17 mouse cellular contexts compared by ENCODE assay signal in genomic region chr17:78237954-78238353, GRCm38 (mm10). TPM values are rescaled to one million over a fixed set of nuclear protein-coding genes. Genes with fewer than 3 reads are reported as not detected.
A peak's percentile ranks its signal among the peaks of the same experiment; 100 is the strongest.
DNase-seq lines count a peak whose midpoint lies in the region; ATAC-seq and TF ChIP-seq lines count a peak whose summit lies in the region.
"Had no signal": no experiment of that assay in that cellular context is flagged by ENCODE, and none has a peak within 500 bp of the region (broad histone marks: within the 10 kb centered on the region; RNA-seq: fewer than 3 reads in every experiment).

No protein-coding gene starts in this region.

- peak; percentile 64 for ATAC-seq in midbrain, embryonic 13.5 days
- ATAC-seq in forebrain, embryonic 16.5 days = peak; percentile 84
- ATAC-seq in hindbrain, postnatal 0 days = peak; percentile 84
- ATAC-seq: CD4-positive, CD25-positive, alpha-beta regulatory T cell, adult 4 months had no signal

- H3K4me2 ChIP-seq in midbrain, embryonic 13.5 days (replicated peaks) = no peak overlapping the region
- H3K4me2 ChIP-seq in forebrain, embryonic 16.5 days (ENCODE audit: low read length) = no peak overlapping the region
- no peak overlapping the region for H3K4me2 ChIP-seq in hindbrain, postnatal 0 days (ENCODE audit: low read depth, low read length)
- H3K4me2 ChIP-seq: embryonic facial prominence, embryonic 15.5 days; heart, embryonic 11.5 days; limb, embryonic 13.5 days had no signal

- no peak for DNase-seq in midbrain, embryonic 10.5 days (ENCODE audit: low spot score)
- DNase-seq in hindbrain, postnatal 0 days (ENCODE audit: low spot score) = peak; percentile 48
- DNase-seq in right cerebral cortex, adult 18-20 months = no peak
- no peak for DNase-seq in heart, postnatal 36 days
- DNase-seq in heart, postnatal 10 days = no peak
- DNase-seq: adrenal gland, adult 8-10 months; cerebellum, adult 2 months; gastrocnemius, postnatal 14 days; kidney, adult 8-10 months; lung, postnatal 14 days had no signal

- no peaks in the 10 kb centered on the region for H3K9me3 ChIP-seq in midbrain, embryonic 13.5 days
- H3K9me3 ChIP-seq in midbrain, embryonic 10.5 days (replicated peaks) = no peaks in the 10 kb centered on the region
- no peaks in the 10 kb centered on the region for H3K9me3 ChIP-seq in forebrain, embryonic 16.5 days (ENCODE audit: control insufficient read depth, low read length)
- H3K9me3 ChIP-seq in hindbrain, postnatal 0 days (ENCODE audit: low read length) = no peaks in the 10 kb centered on the region
- H3K9me3 ChIP-seq: embryonic facial prominence, embryonic 15.5 days; limb, embryonic 13.5 days had no signal

- peaks cover 5% of the 10 kb centered on the region; the same call in 1 of the 2 replicates for H3K36me3 ChIP-seq in midbrain, embryonic 13.5 days
- H3K36me3 ChIP-seq in midbrain, embryonic 10.5 days = peaks cover 24% of the 10 kb centered on the region
- H3K36me3 ChIP-seq in forebrain, embryonic 16.5 days (ENCODE audit: control insufficient read depth, insufficient read depth) = no peaks in the 10 kb centered on the region
- H3K36me3 ChIP-seq in hindbrain, postnatal 0 days (ENCODE audit: insufficient read depth, low read length) = no peaks in the 10 kb centered on the region
- H3K36me3 ChIP-seq: embryonic facial prominence, embryonic 15.5 days had no signal

- no peak overlapping the region for H3K4me3 ChIP-seq in midbrain, embryonic 13.5 days (replicated peaks)
- no peak overlapping the region for H3K4me3 ChIP-seq in midbrain, embryonic 10.5 days
- H3K4me3 ChIP-seq in forebrain, embryonic 16.5 days (replicated peaks; ENCODE audit: low read length) = no peak overlapping the region
- no peak overlapping the region for H3K4me3 ChIP-seq in hindbrain, postnatal 0 days (ENCODE audit: low read length)
- H3K4me3 ChIP-seq: embryonic facial prominence, embryonic 15.5 days; left cerebral cortex, adult 2 months; limb, embryonic 13.5 days had no signal

- H3K4me1 ChIP-seq in midbrain, embryonic 13.5 days (replicated peaks) = peaks cover 12% of the 10 kb centered on the region
- H3K4me1 ChIP-seq in midbrain, embryonic 10.5 days = peaks cover 3% of the 10 kb centered on the region; the same call in 1 of the 2 replicates
- peaks cover 7% of the 10 kb centered on the region; the same call in 1 of the 2 replicates for H3K4me1 ChIP-seq in forebrain, embryonic 16.5 days (replicated peaks; ENCODE audit: control insufficient read depth, insufficient read depth, low read length)
- H3K4me1 ChIP-seq in hindbrain, postnatal 0 days (ENCODE audit: insufficient read depth, low read length) = no peaks in the 10 kb centered on the region
- H3K4me1 ChIP-seq: embryonic facial prominence, embryonic 15.5 days had no signal

- WGBS in midbrain, embryonic 13.5 days = 81% methylated on average over 13 of the region's 13 CpGs
- WGBS in midbrain, embryonic 10.5 days = 95% methylated on average over 13 of the region's 13 CpGs
- 60% methylated on average over 13 of the region's 13 CpGs for WGBS in forebrain, embryonic 16.5 days
- WGBS in hindbrain, postnatal 0 days = 61% methylated on average over 13 of the region's 13 CpGs

- no peak overlapping the region for H3K9ac ChIP-seq in midbrain, embryonic 13.5 days (replicated peaks)
- no peak overlapping the region for H3K9ac ChIP-seq in forebrain, embryonic 16.5 days (replicated peaks; ENCODE audit: low read depth, low read length)
- no peak overlapping the region for H3K9ac ChIP-seq in hindbrain, postnatal 0 days (replicated peaks; ENCODE audit: low read length)
- H3K9ac ChIP-seq: embryonic facial prominence, embryonic 15.5 days; limb, embryonic 13.5 days had no signal

- H3K27me3 ChIP-seq in midbrain, embryonic 13.5 days = no peaks in the 10 kb centered on the region
- no peaks in the 10 kb centered on the region for H3K27me3 ChIP-seq in midbrain, embryonic 10.5 days (ENCODE audit: low read depth, poor library complexity, severe bottlenecking)
- no peaks in the 10 kb centered on the region for H3K27me3 ChIP-seq in forebrain, embryonic 16.5 days (replicated peaks; ENCODE audit: control insufficient read depth, insufficient read depth, low read length)
- no peaks in the 10 kb centered on the region for H3K27me3 ChIP-seq in hindbrain, postnatal 0 days (ENCODE audit: insufficient read depth, low read length)
- H3K27me3 ChIP-seq: embryonic facial prominence, embryonic 15.5 days; limb, embryonic 13.5 days had no signal

- intact Hi-C loops in heart, postnatal 36 days (cut with DNase I) = no loop called here
- intact Hi-C loops in heart, postnatal 10 days (cut with DNase I) = no loop called here

- no peak overlapping the region for H3K27ac ChIP-seq in midbrain, embryonic 13.5 days
- no peak overlapping the region for H3K27ac ChIP-seq in midbrain, embryonic 10.5 days (replicated peaks)
- H3K27ac ChIP-seq in forebrain, embryonic 16.5 days (ENCODE audit: low read length) = no peak overlapping the region
- no peak overlapping the region for H3K27ac ChIP-seq in hindbrain, postnatal 0 days
- H3K27ac ChIP-seq: embryonic facial prominence, embryonic 15.5 days; left cerebral cortex, adult 2 months; limb, embryonic 13.5 days had no signal

- TF ChIP-seq CTCF in hindbrain, postnatal 0 days (IDR thresholded peaks at IDR 0.05; ENCODE audit: low read depth) = no peak

RNA-seq across cellular contexts. Expression of gene Crim1, which starts 37.9 kb away (rescaled TPM):
- polyA plus RNA-seq in midbrain, embryonic 13.5 days (2015; fragmentation: Nextera tagmentation; extraction: Ambion mirVana) = 5.4 and 6.4 TPM in 2 replicates
- 2.8 and 4.9 TPM in 2 replicates for polyA plus RNA-seq in midbrain, embryonic 10.5 days (2016; fragmentation: Nextera tagmentation; extraction: Ambion mirVana)
- polyA plus RNA-seq in forebrain, embryonic 16.5 days (2015; fragmentation: Nextera tagmentation; extraction: Ambion mirVana) = 7.8 and 9.9 TPM in 2 replicates
- total RNA-seq in hindbrain, postnatal 0 days (2014; rRNA removed) = 129 and 143 TPM in 2 replicates
- 13.6 and 14.6 TPM in 2 replicates for polyA plus RNA-seq in hindbrain, postnatal 0 days (2015; fragmentation: Nextera tagmentation; extraction: Ambion mirVana)
- total RNA-seq in heart, postnatal 36 days (2021) = 10 to 100 TPM; 50.7 to 64.8 TPM
- 10 to 100 TPM; 44.8 to 47.1 TPM for total RNA-seq in heart, postnatal 10 days (2021)
